Mouse (Mus musculus): ENCODE results near the gene Abcb8. TPM values are rescaled to one million over a fixed set of nuclear protein-coding genes. Genes with fewer than 3 reads are reported as not detected.

Abcb8 gene
- polyA plus RNA-seq, 1 experiment from 2014 or later, result 52.7 TPM

- Histone ChIP-seq H3K36me3 (ENCODE audit: control insufficient read depth, insufficient read depth, low read length) (no peaks in the 10 kb centered on the region), H3K27ac (replicated peaks in 1 of 2; ENCODE audit: control insufficient read depth in 1 of 2, insufficient read depth in 1 of 2, low read depth in 2 of 2, low read length in 2 of 2) (no peak overlapping the region), H3K27me3 (ENCODE audit: control insufficient read depth, insufficient read depth, low read length) (no peaks in the 10 kb centered on the region), H3K4me3 (ENCODE audit: control insufficient read depth in 1 of 2, insufficient read depth in 1 of 2, low read depth in 1 of 2, low read length in 2 of 2) (no peak overlapping the region), H3K9ac (ENCODE audit: low read length) (no peak overlapping the region), H3K4me2 (ENCODE audit: low read length) (no peak overlapping the region), H3K4me1 (ENCODE audit: control insufficient read depth in 2 of 2, insufficient read depth in 2 of 2, low read length in 2 of 2) (peaks cover 26 to 27% of the 10 kb centered on the region in 2 experiments), H3K9me3 (ENCODE audit: control insufficient read depth, low read length) (no peaks in the 10 kb centered on the region)
- WGBS, result 6% methylated on average over 7 of the region's 7 CpGs
- no peak for ATAC-seq (ENCODE audit: insufficient number of reproducible peaks, insufficient read depth, low FRiP score, low read depth)
Observed at GRCm38 (mm10) chr5:24357461-24357860, 36.0 kb upstream of the Abcb8 start.

GRCm38 (mm10) chr5:24360792-24361454 is 32.5 kb upstream of the Abcb8 start:
- Histone ChIP-seq H3K27ac (replicated peaks in 1 of 2; ENCODE audit: control insufficient read depth in 1 of 2, insufficient read depth in 1 of 2, low read depth in 2 of 2, low read length in 2 of 2) (peak overlapping the region; percentile 38 to 50; a peak in 3 of 4 replicates), H3K36me3 (ENCODE audit: control insufficient read depth, insufficient read depth, low read length) (no peaks in the 10 kb centered on the region), H3K4me3 (ENCODE audit: control insufficient read depth in 1 of 2, insufficient read depth in 1 of 2, low read depth in 1 of 2, low read length in 2 of 2) (no peak overlapping the region), H3K9ac (ENCODE audit: low read length) (no peak overlapping the region), H3K4me2 (ENCODE audit: low read length) (no peak overlapping the region), H3K27me3 (ENCODE audit: control insufficient read depth, insufficient read depth, low read length) (no peaks in the 10 kb centered on the region), H3K4me1 (ENCODE audit: control insufficient read depth in 2 of 2, insufficient read depth in 2 of 2, low read length in 2 of 2) (peaks cover 17 to 21% of the 10 kb centered on the region in 2 experiments; a peak in 3 of 4 replicates), H3K9me3 (ENCODE audit: control insufficient read depth, low read length) (no peaks in the 10 kb centered on the region)
- ATAC-seq (ENCODE audit: insufficient number of reproducible peaks, insufficient read depth, low FRiP score, low read depth), result peak; percentile 44
- 2% methylated on average over 7 of the region's 7 CpGs for WGBS

GRCm38 (mm10) chr5:24363467-24363866 is 30.0 kb upstream of the Abcb8 start:
- Histone ChIP-seq H3K9me3 (ENCODE audit: control insufficient read depth, low read length) (no peaks in the 10 kb centered on the region), H3K27me3 (ENCODE audit: control insufficient read depth, insufficient read depth, low read length) (no peaks in the 10 kb centered on the region), H3K4me1 (ENCODE audit: control insufficient read depth in 2 of 2, insufficient read depth in 2 of 2, low read length in 2 of 2) (peaks cover 17 to 21% of the 10 kb centered on the region in 2 experiments; a peak in 3 of 4 replicates), H3K4me3 (ENCODE audit: control insufficient read depth in 1 of 2, insufficient read depth in 1 of 2, low read depth in 1 of 2, low read length in 2 of 2) (no peak overlapping the region), H3K4me2 (ENCODE audit: low read length) (no peak overlapping the region), H3K36me3 (ENCODE audit: control insufficient read depth, insufficient read depth, low read length) (0 out of 2 replicates have a peak, but pooled peaks cover 8% of the 10 kb centered on the region), H3K27ac (replicated peaks in 1 of 2; ENCODE audit: control insufficient read depth in 1 of 2, insufficient read depth in 1 of 2, low read depth in 2 of 2, low read length in 2 of 2) (peak overlapping the region in 1 of 2 experiments; percentile 75; a peak in 1 of 4 replicates), H3K9ac (ENCODE audit: low read length) (no peak overlapping the region)
- no peak for ATAC-seq (ENCODE audit: insufficient number of reproducible peaks, insufficient read depth, low FRiP score, low read depth)
- 72% methylated on average over 2 of the region's 2 CpGs for WGBS

GRCm38 (mm10) chr5:24364061-24364460 is 29.4 kb upstream of the Abcb8 start:
- H3K4me3 ChIP-seq (ENCODE audit: control insufficient read depth in 1 of 2, insufficient read depth in 1 of 2, low read depth in 1 of 2, low read length in 2 of 2), result no peak overlapping the region
- H3K27ac ChIP-seq (replicated peaks in 1 of 2; ENCODE audit: control insufficient read depth in 1 of 2, insufficient read depth in 1 of 2, low read depth in 2 of 2, low read length in 2 of 2), result peak overlapping the region; percentile 68 to 75
- no peak for ATAC-seq (ENCODE audit: insufficient number of reproducible peaks, insufficient read depth, low FRiP score, low read depth)
- 0 out of 2 replicates have a peak overlapping the region, but pooled peaks have one; percentile 4 for H3K9ac ChIP-seq (ENCODE audit: low read length)
- H3K36me3 ChIP-seq (ENCODE audit: control insufficient read depth, insufficient read depth, low read length), result 0 out of 2 replicates have a peak, but pooled peaks cover 14% of the 10 kb centered on the region
- WGBS, result 59% methylated on average over 3 of the region's 3 CpGs
- H3K4me2 ChIP-seq (ENCODE audit: low read length), result 0 out of 2 replicates have a peak overlapping the region, but pooled peaks have one; percentile 55
- peaks cover 17 to 21% of the 10 kb centered on the region in 2 experiments; a peak in 3 of 4 replicates for H3K4me1 ChIP-seq (ENCODE audit: control insufficient read depth in 2 of 2, insufficient read depth in 2 of 2, low read length in 2 of 2)
- no peaks in the 10 kb centered on the region for H3K27me3 ChIP-seq (ENCODE audit: control insufficient read depth, insufficient read depth, low read length)
- no peaks in the 10 kb centered on the region for H3K9me3 ChIP-seq (ENCODE audit: control insufficient read depth, low read length)

GRCm38 (mm10) chr5:24364508-24364907 is 29.0 kb upstream of the Abcb8 start, which contains the start of gene Nos3:
Gene Nos3 (plus strand): TSS chr5:24364810.
- H3K27me3 ChIP-seq (ENCODE audit: control insufficient read depth, insufficient read depth, low read length), result no peaks in the 10 kb centered on the region
- ATAC-seq (ENCODE audit: insufficient number of reproducible peaks, insufficient read depth, low FRiP score, low read depth), result peak; percentile 28
- H3K27ac ChIP-seq (replicated peaks in 1 of 2; ENCODE audit: control insufficient read depth in 1 of 2, insufficient read depth in 1 of 2, low read depth in 2 of 2, low read length in 2 of 2), result peak within 1 kb of the TSS; percentile 77 to 86
- H3K36me3 ChIP-seq (ENCODE audit: control insufficient read depth, insufficient read depth, low read length), result 0 out of 2 replicates have a peak, but pooled peaks cover 14% of the 10 kb centered on the region
- peak within 1 kb of the TSS; percentile 40 to 43 for H3K4me3 ChIP-seq (ENCODE audit: control insufficient read depth in 1 of 2, insufficient read depth in 1 of 2, low read depth in 1 of 2, low read length in 2 of 2)
- peak within 1 kb of the TSS; percentile 53 for H3K9ac ChIP-seq (ENCODE audit: low read length)
- 52% methylated on average over 12 of the region's 12 CpGs for WGBS
- H3K4me2 ChIP-seq (ENCODE audit: low read length), result peak within 1 kb of the TSS; percentile 55
- no peaks in the 10 kb centered on the region for H3K9me3 ChIP-seq (ENCODE audit: control insufficient read depth, low read length)
- H3K4me1 ChIP-seq (ENCODE audit: control insufficient read depth in 2 of 2, insufficient read depth in 2 of 2, low read length in 2 of 2), result peaks cover 17 to 21% of the 10 kb centered on the region in 2 experiments; a peak in 3 of 4 replicates

GRCm38 (mm10) chr5:24364963-24365362 is 28.5 kb upstream of the Abcb8 start:
- 74% methylated on average over 10 of the region's 10 CpGs for WGBS
- peak overlapping the region; percentile 53 for H3K9ac ChIP-seq (ENCODE audit: low read length)
- no peak for ATAC-seq (ENCODE audit: insufficient number of reproducible peaks, insufficient read depth, low FRiP score, low read depth)
- peaks cover 17 to 21% of the 10 kb centered on the region in 2 experiments; a peak in 3 of 4 replicates for H3K4me1 ChIP-seq (ENCODE audit: control insufficient read depth in 2 of 2, insufficient read depth in 2 of 2, low read length in 2 of 2)
- H3K36me3 ChIP-seq (ENCODE audit: control insufficient read depth, insufficient read depth, low read length), result 0 out of 2 replicates have a peak, but pooled peaks cover 18% of the 10 kb centered on the region
- H3K27me3 ChIP-seq (ENCODE audit: control insufficient read depth, insufficient read depth, low read length), result no peaks in the 10 kb centered on the region
- no peaks in the 10 kb centered on the region for H3K9me3 ChIP-seq (ENCODE audit: control insufficient read depth, low read length)
- peak overlapping the region; percentile 40 to 43 for H3K4me3 ChIP-seq (ENCODE audit: control insufficient read depth in 1 of 2, insufficient read depth in 1 of 2, low read depth in 1 of 2, low read length in 2 of 2)
- H3K4me2 ChIP-seq (ENCODE audit: low read length), result peak overlapping the region; percentile 55
- H3K27ac ChIP-seq (replicated peaks in 1 of 2; ENCODE audit: control insufficient read depth in 1 of 2, insufficient read depth in 1 of 2, low read depth in 2 of 2, low read length in 2 of 2), result peak overlapping the region; percentile 77 to 86

GRCm38 (mm10) chr5:24365528-24365927 is 27.9 kb upstream of the Abcb8 start:
- Histone ChIP-seq H3K27ac (replicated peaks in 1 of 2; ENCODE audit: control insufficient read depth in 1 of 2, insufficient read depth in 1 of 2, low read depth in 2 of 2, low read length in 2 of 2) (peak overlapping the region; percentile 77 to 86), H3K9ac (ENCODE audit: low read length) (peak overlapping the region; percentile 53), H3K9me3 (ENCODE audit: control insufficient read depth, low read length) (no peaks in the 10 kb centered on the region), H3K4me1 (ENCODE audit: control insufficient read depth in 2 of 2, insufficient read depth in 2 of 2, low read length in 2 of 2) (peaks cover 17 to 18% of the 10 kb centered on the region in 2 experiments; a peak in 3 of 4 replicates), H3K36me3 (ENCODE audit: control insufficient read depth, insufficient read depth, low read length) (0 out of 2 replicates have a peak, but pooled peaks cover 19% of the 10 kb centered on the region), H3K27me3 (ENCODE audit: control insufficient read depth, insufficient read depth, low read length) (no peaks in the 10 kb centered on the region), H3K4me3 (ENCODE audit: control insufficient read depth in 1 of 2, insufficient read depth in 1 of 2, low read depth in 1 of 2, low read length in 2 of 2) (peak overlapping the region; percentile 40 to 43), H3K4me2 (ENCODE audit: low read length) (peak overlapping the region; percentile 55)
- 0 out of 2 replicates have a peak, but pooled peaks have one; percentile 46 for ATAC-seq (ENCODE audit: insufficient number of reproducible peaks, insufficient read depth, low FRiP score, low read depth)
- 20% methylated on average over 5 of the region's 5 CpGs for WGBS

Data from heart, embryonic 14.5 days (tissue).